Mouse (Mus musculus): ENCODE measurements around the gene Hist1h3b.
A peak's percentile ranks its signal among the peaks of the same experiment; 100 is the strongest.

- TF ChIP-seq CTCF (IDR thresholded peaks at IDR 0.05) (no peak), EP300 (IDR thresholded peaks at IDR 0.05) (peak; percentile 32; the same call in 1 of the 2 replicates)
Observed at GRCm38 (mm10) chr13:23745381-23746161, 6.5 kb upstream of the Hist1h3b start, which contains the start of gene Hist1h3c.

Measured in lung, postnatal 0 days (tissue).